Mouse (Mus musculus) 416B (cell line): ENCODE measurements around the gene Fdxr.

ENCODE experiments used
- DNase-seq: peaks from one replicate; pipeline ENCODE4 v3.0.0; 2011; ENCODE audit warnings: low read depth

The Fdxr gene

DNA sequence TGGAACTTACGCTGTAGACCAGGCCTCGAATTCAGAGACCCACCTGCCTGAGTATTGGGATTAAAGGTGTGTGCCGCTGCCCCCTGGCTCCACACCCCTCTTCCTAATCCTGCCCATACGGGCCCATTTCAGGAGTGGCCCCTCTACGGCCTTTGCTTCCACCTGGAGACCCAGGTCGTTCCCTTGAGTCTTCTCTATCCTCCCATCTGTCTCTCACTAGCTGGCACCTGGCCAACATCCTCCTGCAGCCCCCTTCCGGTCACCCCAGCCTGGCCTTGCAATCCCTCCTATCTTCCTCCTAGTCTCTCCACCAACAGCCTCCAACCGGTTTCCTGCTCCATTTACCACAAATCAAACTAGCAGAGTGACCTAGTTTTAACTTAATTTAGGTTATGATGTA lies 13.0 kb upstream of the Fdxr start:
- DNase-seq: peak; percentile 60

DNA sequence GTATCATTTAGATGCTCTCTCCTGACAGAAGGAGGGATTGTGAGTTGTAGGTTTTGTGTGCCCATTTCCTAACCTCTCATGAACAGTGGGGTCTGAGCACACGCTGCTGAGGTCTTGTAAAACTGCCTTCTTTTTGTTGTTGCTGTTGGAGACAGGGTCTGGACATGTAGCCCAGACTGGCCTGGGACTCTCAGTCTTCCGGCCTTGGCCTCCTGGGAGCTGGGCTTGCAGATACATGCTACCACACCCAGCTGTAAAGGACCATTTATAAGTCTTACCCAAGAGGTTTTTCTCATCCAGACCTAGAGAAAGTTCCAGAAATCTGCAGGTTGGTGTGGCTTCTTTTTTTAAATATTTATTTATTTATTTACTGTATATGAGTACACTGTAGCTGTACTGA lies 11.5 kb upstream of the Fdxr start:
- no peak for DNase-seq

GRCm38 (mm10) chr11:115287386-115287785 lies 10.5 kb upstream of the Fdxr start:
- peak; percentile 69 for DNase-seq

- DNase-seq: no peak
Measured at GRCm38 (mm10) chr11:115286201-115286993, 9.5 kb upstream of the Fdxr start.

DNA sequence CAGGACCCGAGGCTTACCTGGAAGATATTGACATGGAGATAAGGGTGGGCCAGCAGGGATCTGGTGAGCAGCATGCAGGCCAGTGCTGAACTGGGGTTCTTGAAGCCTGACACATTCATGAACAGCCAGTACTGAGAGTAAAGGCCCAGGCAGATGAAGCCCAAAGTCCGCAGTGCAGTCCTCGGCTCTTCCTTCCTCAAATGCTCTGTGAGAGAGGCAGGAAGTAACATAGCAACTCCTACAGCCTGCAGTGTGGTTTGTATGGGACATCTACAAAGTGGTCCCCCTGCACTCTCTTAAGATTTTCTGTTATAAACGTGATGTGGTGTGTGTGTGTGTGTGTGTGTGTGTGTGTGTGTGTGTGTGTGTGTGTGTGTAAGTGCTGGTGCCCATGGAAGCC lies 8.4 kb upstream of the Fdxr start:
- peak; percentile 49 for DNase-seq

GRCm38 (mm10) chr11:115283891-115284620 lies 7.2 kb upstream of the Fdxr start:
- DNase-seq: no peak

GRCm38 (mm10) chr11:115283486-115283765 lies 6.6 kb upstream of the Fdxr start:
- no peak for DNase-seq

- no peak for DNase-seq
Measured at GRCm38 (mm10) chr11:115282723-115283485, 6.1 kb upstream of the Fdxr start.

DNA sequence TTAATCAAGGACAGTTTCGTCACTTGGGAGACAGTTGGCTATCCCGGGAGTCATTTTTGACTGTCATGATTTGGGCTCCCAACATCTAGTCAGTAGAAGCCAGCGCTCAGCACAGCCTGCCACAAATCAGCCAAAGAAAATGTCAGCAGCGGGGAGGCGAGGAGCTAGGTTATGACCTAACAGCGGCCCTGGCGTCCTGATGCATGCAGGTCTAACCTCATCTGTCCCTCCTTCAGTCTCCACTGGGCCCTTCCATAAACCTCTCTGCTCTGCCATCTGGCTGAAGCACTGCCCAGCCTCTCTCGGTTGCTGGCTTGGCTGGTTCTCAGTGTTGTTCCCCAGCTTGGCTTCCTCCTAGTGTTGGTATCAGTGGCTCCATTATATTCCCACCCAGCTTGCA lies 5.4 kb upstream of the Fdxr start:
- no peak for DNase-seq

DNA sequence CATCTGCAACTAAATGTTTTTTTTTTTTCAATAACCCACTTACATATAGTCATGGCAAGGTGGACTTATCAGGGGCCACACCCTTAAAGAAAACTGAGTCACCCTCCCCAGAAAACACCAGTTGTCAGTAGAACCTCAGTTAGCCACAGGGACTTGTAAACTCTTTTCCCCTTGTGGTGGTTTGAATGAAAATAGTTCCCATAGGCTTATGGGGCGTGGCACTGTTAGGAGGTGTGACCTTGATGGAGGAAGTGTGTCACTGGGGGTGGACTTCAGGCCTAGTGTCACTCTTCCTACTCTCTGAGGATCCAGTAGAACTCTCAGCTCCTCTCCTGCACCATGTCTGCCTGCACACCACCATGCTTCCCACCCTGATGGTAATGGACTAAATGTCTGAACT lies 2.9 kb upstream of the Fdxr start:
- DNase-seq: peak; percentile 97

DNA sequence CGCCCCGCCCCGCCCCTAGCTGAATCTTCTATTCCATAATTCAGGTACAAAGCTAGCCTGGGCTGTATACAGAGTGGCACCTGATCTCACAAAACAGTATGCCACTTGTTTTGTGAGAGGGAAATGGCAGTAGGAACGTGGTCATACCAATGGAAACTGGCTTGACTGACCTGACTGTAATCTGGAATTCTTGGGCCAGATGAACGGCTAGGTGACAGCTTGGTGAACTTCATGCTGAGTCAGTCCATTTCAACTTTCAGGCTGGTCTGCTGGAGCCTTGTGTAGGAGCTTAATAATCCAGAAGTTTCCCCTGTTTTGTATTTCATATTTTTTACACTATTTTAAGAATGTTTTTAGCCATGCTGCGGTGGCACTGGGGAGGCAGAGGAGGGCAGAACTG lies 1.3 kb upstream of the Fdxr start:
- DNase-seq: peak; percentile 14

DNA sequence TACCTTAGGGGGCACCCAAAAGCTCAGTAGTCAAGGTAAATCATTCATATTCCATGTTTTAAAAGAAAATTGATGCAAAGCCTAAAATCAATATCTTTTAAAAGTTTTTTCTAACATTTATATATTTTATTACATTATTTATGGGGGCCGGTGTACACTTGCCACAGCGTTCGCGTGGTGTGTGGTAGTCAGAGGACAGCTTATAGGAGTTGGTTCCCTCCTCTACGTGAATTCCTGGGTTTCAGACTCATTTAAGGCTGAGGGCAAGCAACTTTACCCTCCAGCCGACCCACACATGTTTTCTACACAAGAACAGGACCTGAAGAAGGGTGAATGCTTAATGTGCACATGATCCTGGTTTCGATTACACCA lies 740 bp upstream of the Fdxr start:
- no peak for DNase-seq

DNA sequence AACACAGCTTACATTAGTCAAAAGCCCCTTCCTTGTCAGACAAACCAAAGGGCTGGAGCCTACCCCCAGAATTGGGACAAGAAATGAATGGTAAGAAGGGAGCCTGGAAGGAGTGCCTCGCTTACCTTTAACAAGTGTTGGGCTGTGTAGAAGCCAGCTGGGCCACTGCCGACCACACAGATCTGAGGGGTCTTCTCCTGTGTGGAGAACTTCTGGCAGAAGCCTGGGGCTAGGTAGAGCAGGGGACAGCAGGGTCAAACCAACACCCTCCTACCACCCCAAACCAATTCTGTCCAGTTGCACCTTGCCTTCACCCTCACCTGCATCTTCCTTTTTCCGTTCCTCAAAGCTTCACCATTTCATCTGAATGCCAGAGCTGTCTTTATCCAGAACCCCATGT lies 896 bp downstream of the Fdxr start:
- DNase-seq: no peak

- DNase-seq: peak; percentile 68
Measured at GRCm38 (mm10) chr11:115275509-115275908, 1.3 kb downstream of the Fdxr start.

DNA sequence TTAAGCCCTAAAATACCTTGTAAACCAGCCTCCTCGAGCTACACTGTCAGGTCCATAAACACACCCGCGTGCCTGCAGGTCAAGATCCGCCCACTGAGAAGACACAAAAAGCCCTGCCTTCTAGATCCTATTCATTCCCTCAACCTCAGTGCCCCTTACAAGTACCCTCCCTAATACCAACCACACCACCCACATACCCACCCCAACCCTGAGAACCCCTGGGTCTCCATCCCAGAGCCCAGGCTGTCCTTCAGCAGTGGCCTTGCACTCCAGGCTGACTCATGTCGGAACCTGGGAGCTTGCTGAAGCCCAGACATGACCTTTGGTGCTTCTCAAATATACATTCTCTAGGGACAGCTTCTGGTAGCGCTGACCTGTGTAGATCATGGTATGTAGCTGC lies 2.1 kb downstream of the Fdxr start:
- DNase-seq: no peak

GRCm38 (mm10) chr11:115274178-115274577 lies 2.7 kb downstream of the Fdxr start:
- no peak for DNase-seq

- DNase-seq: no peak
Measured at GRCm38 (mm10) chr11:115273735-115274134, 3.1 kb downstream of the Fdxr start.

- peak; percentile 14 for DNase-seq
Measured at GRCm38 (mm10) chr11:115272894-115273498, 3.9 kb downstream of the Fdxr start.

GRCm38 (mm10) chr11:115271481-115271880 lies 5.4 kb downstream of the Fdxr start:
- DNase-seq: no peak

GRCm38 (mm10) chr11:115271052-115271451 lies 5.8 kb downstream of the Fdxr start:
- no peak for DNase-seq

DNA sequence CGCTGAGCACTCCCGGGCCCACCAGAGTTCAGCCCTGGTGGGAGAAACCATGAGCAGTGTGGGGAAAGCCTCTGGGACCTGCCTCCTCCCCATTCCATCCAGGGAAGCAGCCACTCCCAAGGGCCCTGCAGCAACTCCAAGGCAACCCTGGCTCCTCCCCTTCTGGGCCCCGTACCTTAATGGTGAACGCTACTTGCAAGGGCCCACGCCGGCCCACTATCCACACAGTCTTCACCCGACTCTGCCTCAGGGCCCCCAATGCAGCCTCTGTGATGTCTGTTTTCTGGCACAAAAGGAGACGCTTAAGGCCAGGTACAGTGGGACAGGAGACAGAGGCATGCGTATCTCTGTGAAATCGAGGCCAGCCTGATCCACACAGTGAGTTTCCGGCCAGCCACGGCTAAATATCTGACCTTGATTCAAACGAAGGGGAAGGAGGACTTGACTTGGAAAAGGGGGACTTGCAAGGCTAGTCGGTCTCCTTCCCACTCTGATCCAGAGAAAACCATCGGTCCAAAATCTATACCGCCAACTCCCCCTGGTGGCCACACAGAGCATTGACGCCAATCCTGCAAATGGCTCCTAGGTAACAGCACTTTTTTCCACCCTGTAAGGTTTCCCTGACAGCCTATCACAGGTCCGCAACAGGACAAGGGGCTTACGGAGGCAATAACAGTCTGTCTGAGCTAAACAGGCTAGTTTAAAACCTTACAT lies 6.5 kb downstream of the Fdxr start:
- DNase-seq: peak; percentile 68
